Mouse (Mus musculus) megakaryocyte, embryonic 14.5 days (primary cell): ENCODE measurements at regions not wholly inside any gene's neighbourhood (a gene's known extent, or its start where the extent isn't known, plus 50 kb on each side); places are given as distances from the start of the nearest gene placed in this dataset.

Experiments used
- H3K27me3 ChIP-seq: replicated peaks from 2 replicates; pipeline ENCODE3; 2012; ENCODE audit warnings: inconsistent platforms
- H3K36me3 ChIP-seq: replicated peaks from 2 replicates; pipeline ENCODE3; 2012; ENCODE audit warnings: low read length, inconsistent platforms, mixed read lengths
- H3K4me1 ChIP-seq: 2 replicates; pipeline ENCODE4 v1.6.1; 2012; ENCODE audit warnings: inconsistent platforms
- H3K4me3 ChIP-seq: replicated peaks from 2 replicates; pipeline ENCODE3; 2012; ENCODE audit warnings: moderate library complexity, mild to moderate bottlenecking, inconsistent platforms
- H3K9me3 ChIP-seq: 2 replicates; pipeline ENCODE4 v1.6.1; 2012; ENCODE audit warnings: inconsistent platforms
- FLI1 ChIP-seq: IDR thresholded peaks from 2 replicates; pipeline ENCODE4 v1.6.1; 2012; ENCODE audit warnings: low read length, inconsistent platforms, mixed read lengths
- GATA1 ChIP-seq: IDR thresholded peaks from 3 replicates; pipeline ENCODE4 v1.6.1; 2012; ENCODE audit warnings: mixed read lengths, low read length, inconsistent platforms, borderline replicate concordance

DNA sequence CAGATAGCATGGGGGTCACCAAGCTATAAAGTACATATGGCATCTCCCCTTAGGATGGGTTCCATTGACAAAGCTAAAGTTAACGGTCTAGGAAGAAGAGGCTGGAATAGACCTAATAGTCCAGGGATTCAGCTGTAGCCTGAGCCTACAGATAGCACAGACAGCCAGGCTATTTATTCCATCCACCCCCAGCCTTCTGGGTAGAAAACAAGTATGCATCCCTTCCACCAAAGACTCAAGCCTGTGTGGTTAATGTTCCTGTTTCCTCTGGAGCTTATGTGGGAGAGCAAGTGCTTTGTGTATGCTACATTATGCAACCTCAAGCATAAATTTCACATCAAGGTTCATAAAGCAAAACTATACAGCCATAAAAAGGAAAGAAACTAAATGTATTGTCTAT lies 955.8 kb downstream of the Basp1 start:
- H3K9me3 ChIP-seq, result no peaks in the 10 kb centered on the region
- no peaks in the 10 kb centered on the region for H3K36me3 ChIP-seq
- TF ChIP-seq GATA1 (no peak), FLI1 (no peak)
- H3K4me3 ChIP-seq, result no peak overlapping the region
- no peaks in the 10 kb centered on the region for H3K27me3 ChIP-seq
- H3K4me1 ChIP-seq, result no peaks in the 10 kb centered on the region

DNA sequence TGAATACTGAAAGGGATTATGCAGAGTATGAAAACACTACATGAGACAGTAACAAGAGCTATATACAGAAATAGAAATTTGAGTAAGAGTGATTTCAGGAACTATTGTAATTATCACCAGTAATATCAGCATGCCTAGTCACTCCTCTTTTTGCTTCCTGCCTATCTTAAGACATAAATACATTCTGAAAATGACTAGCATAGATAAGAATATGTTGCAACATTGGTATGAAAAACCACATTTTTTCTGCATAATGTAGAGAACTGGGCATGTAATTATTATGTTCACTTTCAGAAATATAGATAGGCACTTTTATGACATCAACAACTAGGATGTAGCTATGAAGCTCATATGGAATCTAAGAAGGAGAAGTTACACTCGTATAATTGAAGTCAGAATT lies 980.5 kb downstream of the Basp1 start:
- Histone ChIP-seq H3K36me3 (no peaks in the 10 kb centered on the region), H3K4me1 (no peaks in the 10 kb centered on the region), H3K9me3 (no peaks in the 10 kb centered on the region), H3K4me3 (no peak overlapping the region), H3K27me3 (no peaks in the 10 kb centered on the region)
- no peak for TF ChIP-seq GATA1
- no peak for TF ChIP-seq FLI1

GRCm38 (mm10) chr15:24429154-24429553 lies 984.4 kb downstream of the Basp1 start:
- TF ChIP-seq FLI1 (no peak), GATA1 (no peak)
- H3K36me3 ChIP-seq, result no peaks in the 10 kb centered on the region
- H3K27me3 ChIP-seq, result no peaks in the 10 kb centered on the region
- H3K9me3 ChIP-seq, result peaks cover 6% of the 10 kb centered on the region; the same call in 1 of the 2 replicates
- H3K4me3 ChIP-seq, result no peak overlapping the region
- H3K4me1 ChIP-seq, result no peaks in the 10 kb centered on the region

- no peak for TF ChIP-seq FLI1
- Histone ChIP-seq H3K27me3 (no peaks in the 10 kb centered on the region), H3K36me3 (no peaks in the 10 kb centered on the region), H3K4me1 (no peaks in the 10 kb centered on the region), H3K4me3 (no peak overlapping the region), H3K9me3 (peaks cover 14% of the 10 kb centered on the region; the same call in 1 of the 2 replicates)
Measured at GRCm38 (mm10) chr15:24422333-24422942, 991.1 kb downstream of the Basp1 start.

DNA sequence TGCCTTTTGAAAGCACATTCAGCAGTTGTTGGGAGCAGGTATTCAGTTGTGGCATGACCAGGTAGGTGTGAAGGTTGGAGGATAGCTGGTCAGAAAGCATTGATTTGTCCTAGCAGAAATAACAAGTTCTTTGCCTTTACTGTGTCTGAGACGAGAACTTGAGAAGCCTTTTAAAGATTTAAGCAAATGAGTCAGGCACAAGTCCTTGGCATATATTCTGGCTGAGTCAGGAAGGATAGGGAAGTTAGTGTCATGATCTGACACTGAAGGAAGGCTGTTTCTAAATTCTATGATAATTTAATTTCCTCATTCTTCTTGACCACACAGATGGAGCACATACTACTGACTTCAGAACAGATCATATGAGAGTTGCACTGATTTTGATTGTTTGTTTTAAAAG lies 993.8 kb downstream of the Basp1 start:
- TF ChIP-seq GATA1 (no peak), FLI1 (no peak)
- peaks cover 13% of the 10 kb centered on the region; the same call in 1 of the 2 replicates for H3K9me3 ChIP-seq

GRCm38 (mm10) chr15:24419186-24419585 lies 994.4 kb downstream of the Basp1 start:
- no peaks in the 10 kb centered on the region for H3K36me3 ChIP-seq
- H3K27me3 ChIP-seq, result no peaks in the 10 kb centered on the region
- no peak overlapping the region for H3K4me3 ChIP-seq
- no peak for TF ChIP-seq FLI1
- no peaks in the 10 kb centered on the region for H3K4me1 ChIP-seq
- H3K9me3 ChIP-seq, result peaks cover 8% of the 10 kb centered on the region; the same call in 1 of the 2 replicates

More for the DNA sequence above, 993.8 kb downstream of the Basp1 start:
- Histone ChIP-seq H3K36me3 (no peaks in the 10 kb centered on the region), H3K27me3 (no peaks in the 10 kb centered on the region), H3K4me1 (no peaks in the 10 kb centered on the region), H3K4me3 (no peak overlapping the region)

DNA sequence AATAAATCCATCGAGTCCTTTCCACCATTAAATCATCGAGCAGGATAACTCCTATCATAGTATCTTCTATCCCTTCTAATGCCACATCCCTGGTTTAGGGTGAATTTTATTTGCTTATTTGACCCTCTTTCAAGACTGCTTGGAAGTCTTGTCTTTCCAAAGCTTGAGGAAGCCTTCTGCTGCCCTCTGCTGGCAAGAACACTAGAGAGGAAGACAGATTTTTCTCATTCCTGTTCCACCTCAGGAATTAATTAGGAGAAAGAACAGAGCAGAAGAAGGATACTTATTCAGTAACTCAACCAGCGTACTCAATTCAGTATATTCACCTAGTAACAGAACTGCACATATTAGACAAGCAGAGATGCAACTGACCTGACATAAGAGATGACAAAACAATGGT lies 1005.9 kb downstream of the Basp1 start:
- H3K4me3 ChIP-seq, result no peak overlapping the region
- TF ChIP-seq FLI1 (no peak), GATA1 (no peak)
- H3K9me3 ChIP-seq, result no peaks in the 10 kb centered on the region
- no peaks in the 10 kb centered on the region for H3K4me1 ChIP-seq
- no peaks in the 10 kb centered on the region for H3K36me3 ChIP-seq
- no peaks in the 10 kb centered on the region for H3K27me3 ChIP-seq

- peaks cover 6% of the 10 kb centered on the region for H3K9me3 ChIP-seq
- no peaks in the 10 kb centered on the region for H3K4me1 ChIP-seq
- no peak overlapping the region for H3K4me3 ChIP-seq
- TF ChIP-seq FLI1, result no peak
- no peak for TF ChIP-seq GATA1
- H3K27me3 ChIP-seq, result no peaks in the 10 kb centered on the region
- no peaks in the 10 kb centered on the region for H3K36me3 ChIP-seq
Measured at GRCm38 (mm10) chr15:24405305-24405704, 1008.3 kb downstream of the Basp1 start.

DNA sequence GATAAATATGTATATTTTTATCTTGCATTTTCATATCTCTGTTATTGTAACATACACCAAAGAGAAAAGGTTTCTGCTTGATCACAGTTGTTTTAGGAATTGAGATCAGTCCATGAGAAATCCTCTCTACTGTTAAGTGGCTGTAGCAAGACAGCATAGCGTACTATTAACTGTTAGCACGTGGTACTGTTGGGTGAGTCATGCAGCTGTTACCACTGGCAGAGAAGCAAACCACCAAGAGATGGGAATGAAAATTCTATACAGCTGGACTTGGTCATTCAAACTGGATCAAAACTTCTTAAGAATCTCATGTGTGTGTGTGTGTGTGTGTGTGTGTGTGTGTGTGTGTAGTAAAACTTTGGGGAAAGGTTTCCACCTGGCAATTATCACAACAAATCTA lies 1013.5 kb downstream of the Basp1 start:
- peaks cover 6% of the 10 kb centered on the region for H3K9me3 ChIP-seq
- no peak overlapping the region for H3K4me3 ChIP-seq
- H3K4me1 ChIP-seq, result no peaks in the 10 kb centered on the region
- TF ChIP-seq GATA1, result no peak
- TF ChIP-seq FLI1, result no peak
- no peaks in the 10 kb centered on the region for H3K36me3 ChIP-seq
- no peaks in the 10 kb centered on the region for H3K27me3 ChIP-seq

GRCm38 (mm10) chr15:24358398-24358797 lies 1055.2 kb downstream of the Basp1 start:
- no peaks in the 10 kb centered on the region for H3K27me3 ChIP-seq
- H3K4me1 ChIP-seq, result no peaks in the 10 kb centered on the region
- peaks cover 17% of the 10 kb centered on the region for H3K9me3 ChIP-seq
- TF ChIP-seq GATA1, result no peak
- H3K4me3 ChIP-seq, result peak overlapping the region; percentile 42
- no peaks in the 10 kb centered on the region for H3K36me3 ChIP-seq
